Mouse (Mus musculus) myocyte (in vitro differentiated cells): ENCODE measurements around the gene Tinf2.

Experiments used
- CEBPB ChIP-seq: IDR thresholded peaks from 2 replicates; pipeline ENCODE4 v1.6.1; 2011; ENCODE audit warnings: mild to moderate bottlenecking, moderate library complexity; ENCODE audit not compliant: poor library complexity, insufficient read depth, severe bottlenecking
- USF1 ChIP-seq: IDR thresholded peaks from one replicate; pipeline ENCODE4 v1.6.1; 2011; ENCODE audit warnings: low read depth, mild to moderate bottlenecking, control low read depth, moderate library complexity

- TF ChIP-seq USF1 (no peak), CEBPB (no peak)
Measured at GRCm38 (mm10) chr14:55713729-55714122, 32.1 kb upstream of the Tinf2 start, which contains the start of gene Tgm1.
